Mouse (Mus musculus): Measurements from ENCODE around the gene Uhrf1bp1.
A peak's percentile ranks its signal among the peaks of the same experiment; 100 is the strongest.

Uhrf1bp1 gene

DNA sequence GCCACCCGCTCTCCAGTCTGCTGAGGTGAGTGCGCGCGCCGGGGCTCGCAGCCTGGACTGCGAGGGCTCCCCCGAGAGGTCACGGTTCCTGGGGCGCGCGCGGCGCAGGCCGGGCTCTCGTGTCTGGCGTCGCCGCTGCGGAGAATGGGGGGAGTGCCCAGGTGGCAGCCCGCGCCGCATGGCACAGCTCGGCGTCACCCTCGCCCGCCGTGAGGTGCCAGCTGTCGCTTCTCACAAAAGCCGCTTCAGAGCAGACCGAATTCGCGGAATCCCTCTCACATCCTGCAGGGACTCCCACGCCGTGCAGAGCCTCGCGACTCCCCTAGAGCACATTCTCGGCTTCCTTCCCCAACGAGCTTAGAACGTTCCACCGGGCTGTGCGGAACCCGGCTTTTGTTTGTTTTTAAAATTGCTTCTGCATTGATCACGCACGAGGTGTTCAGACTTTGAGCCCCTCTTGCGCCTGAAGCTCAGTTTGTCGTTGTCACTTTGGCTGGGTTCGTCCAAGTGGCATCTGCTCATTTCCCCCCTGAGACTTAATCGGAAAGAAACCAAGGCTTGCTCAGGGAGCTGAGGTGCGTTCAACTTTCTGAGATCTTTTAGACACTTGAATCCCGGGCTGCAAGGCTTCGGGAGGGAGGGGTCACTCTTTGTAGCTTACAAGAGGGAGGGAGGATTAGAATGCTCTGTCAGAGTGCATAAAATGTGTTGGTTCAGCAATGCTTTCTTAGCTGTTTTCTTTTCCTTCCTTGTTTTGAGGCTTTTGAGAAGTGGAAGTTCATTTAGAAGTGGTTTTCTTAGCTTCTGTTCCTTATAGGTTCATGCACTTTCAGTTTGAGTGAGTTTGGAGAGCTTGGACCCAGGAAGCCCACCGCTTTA is 53.6 kb downstream of the Uhrf1bp1 start, which contains the start of gene Taf11:
Taf11 (minus strand) TSS at position 223 of the 879 bp plus-strand sequence.
- DNase-seq (ENCODE audit: low read depth in 1 of 2, low spot score in 2 of 2) = peak in 1 of 2 experiments; percentile 14

DNA sequence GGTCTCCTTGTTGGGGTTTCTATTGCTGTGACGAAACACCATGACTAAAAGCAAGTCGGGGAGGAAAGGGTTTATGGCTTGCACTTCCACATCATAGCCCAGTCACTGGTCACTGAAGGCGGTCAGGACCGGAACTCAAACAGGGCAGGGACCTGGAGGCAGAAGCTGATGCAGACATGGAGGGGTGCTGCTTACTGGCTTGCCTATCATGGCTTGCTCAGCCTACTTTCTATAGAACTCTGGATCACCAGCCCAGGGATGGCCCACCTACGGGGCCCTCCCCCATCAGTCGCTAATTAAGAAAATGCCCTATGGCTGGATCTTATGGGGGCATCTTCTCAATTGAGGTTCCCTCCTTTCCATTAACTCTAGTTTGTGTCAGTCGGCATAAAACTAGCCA is 55.1 kb downstream of the Uhrf1bp1 start:
- no peak for DNase-seq (ENCODE audit: low read depth in 1 of 2, low spot score in 2 of 2)

DNA sequence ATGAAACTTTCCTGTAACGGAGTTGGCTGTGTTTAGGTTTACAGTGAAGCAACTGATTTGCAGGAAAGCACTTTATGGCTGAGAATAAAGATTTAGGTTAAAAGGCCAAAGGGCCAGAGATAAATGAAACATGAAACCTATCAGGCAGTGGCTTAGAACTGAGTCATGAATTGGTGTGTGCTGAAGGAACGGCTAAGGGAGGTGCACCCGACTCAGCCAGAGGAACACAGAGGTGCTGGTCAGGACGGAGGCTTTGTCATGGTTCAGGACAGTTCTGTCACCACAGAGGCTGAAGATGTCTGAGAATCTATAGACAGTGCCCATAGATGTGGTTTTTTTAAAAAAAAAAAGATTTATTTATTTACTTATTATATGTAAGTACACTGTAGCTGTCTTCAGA is 58.5 kb downstream of the Uhrf1bp1 start:
- DNase-seq (ENCODE audit: low read depth in 1 of 2, low spot score in 2 of 2) = no peak

DNA sequence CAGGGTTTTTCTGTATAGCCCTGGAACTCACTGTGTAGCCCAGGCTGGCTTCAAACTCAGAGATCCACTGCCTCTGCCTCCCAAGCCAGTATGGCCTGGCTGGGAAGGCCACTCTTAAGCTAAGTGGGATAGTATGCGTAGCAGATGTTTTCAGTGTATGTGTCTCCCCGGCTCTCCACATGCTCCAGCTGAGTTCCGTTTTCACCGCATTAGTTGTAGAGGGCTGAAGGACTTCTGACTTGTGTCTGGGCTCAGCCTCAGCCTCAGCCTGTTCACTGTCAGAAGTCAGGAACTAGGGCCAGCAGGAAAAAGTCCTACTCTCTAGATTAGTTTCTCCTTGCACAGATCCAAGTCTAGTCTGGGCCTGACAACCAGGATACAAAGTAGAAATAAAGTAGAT is 60.1 kb downstream of the Uhrf1bp1 start:
- no peak for DNase-seq (ENCODE audit: low read depth in 1 of 2, low spot score in 2 of 2)

DNA sequence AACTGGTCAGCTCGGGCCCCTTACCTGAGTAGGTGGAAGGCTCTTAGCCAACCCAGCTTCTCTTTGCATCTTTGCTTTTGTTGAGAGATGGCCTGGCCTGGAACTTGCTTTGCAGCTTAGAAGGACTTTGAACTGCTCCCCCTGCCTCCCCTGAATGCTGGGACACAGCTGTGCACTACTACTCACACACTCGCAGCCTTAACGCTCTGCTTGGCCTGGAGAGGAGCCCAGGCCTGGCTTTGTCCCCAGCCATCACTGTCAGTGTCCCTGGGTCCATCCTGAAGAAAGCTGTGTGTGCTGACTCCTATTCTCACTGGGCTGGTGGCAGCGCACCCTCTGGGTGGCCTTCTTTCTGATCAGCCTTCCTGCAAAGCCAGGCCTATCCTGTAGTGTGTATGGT is 64.4 kb downstream of the Uhrf1bp1 start:
- no peak for DNase-seq (ENCODE audit: low read depth in 1 of 2, low spot score in 2 of 2)

DNA sequence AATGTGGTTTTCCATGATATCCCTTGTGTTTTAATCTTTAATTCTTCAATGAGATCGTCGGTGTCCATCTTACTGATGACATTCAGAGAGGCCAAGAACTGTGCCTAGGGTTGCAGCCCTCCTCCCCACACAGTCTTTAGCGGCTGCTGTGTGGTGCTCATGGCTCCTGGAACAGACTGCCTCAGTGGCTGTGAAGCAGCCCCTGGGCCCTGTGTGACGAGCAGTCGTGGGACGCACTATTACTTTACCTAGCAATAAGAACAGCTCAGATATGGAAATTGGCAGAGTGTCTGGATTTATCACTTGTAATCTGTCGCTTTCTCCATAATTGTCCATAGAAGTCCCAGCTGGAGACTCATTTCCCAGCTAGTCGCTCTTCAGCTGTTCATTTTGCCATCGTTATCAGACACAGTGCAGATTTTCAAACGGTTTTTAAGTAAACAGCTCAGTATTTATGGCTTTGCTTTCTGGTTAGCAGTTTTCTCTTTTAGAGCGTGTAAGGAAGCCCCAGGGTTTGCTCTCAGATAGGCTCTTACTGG is 66.0 kb downstream of the Uhrf1bp1 start:
- DNase-seq (ENCODE audit: low read depth in 1 of 2, low spot score in 2 of 2) = no peak

DNA sequence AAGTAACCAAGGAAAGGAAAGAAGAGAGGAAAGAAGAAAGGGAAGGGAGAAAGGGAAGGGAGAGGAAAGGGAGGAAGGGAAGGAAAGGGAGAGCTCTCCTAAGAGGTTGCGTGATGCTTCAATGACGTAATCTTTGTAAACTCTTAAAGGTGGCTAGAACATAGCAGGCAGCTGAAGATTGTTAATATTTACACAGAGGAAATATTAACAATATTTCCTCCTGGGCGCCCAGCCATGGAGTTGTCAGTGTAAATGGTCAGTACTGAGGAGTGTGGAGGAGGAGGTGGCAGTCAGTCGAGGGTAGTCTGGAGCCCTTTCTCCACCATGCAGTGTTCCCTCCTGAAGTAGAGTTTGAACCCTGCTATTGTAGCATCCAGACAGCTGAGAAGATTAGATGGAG is 68.8 kb downstream of the Uhrf1bp1 start:
- DNase-seq (ENCODE audit: low read depth in 1 of 2, low spot score in 2 of 2) = no peak

DNA sequence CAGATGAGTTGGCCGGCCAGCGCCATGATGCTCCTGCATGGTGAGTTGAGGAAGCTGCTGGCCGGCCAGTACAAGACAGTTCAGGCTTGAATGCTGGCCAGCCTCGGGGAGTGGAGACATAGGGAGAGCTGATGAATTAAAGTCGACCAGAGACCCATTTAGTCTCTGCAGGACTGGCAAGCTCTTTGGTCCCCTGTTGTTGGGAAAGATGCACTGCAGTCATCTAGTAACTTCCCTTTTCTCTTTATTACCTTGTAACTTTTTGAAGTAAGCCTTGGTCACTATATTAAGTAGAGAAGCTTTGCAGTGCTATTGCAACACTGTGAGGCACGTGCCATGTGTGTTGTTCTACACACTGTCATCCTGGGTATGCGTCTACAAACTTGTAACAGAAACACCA is 69.3 kb downstream of the Uhrf1bp1 start:
- DNase-seq (ENCODE audit: low read depth in 1 of 2, low spot score in 2 of 2) = peak; percentile 22 to 42

DNA sequence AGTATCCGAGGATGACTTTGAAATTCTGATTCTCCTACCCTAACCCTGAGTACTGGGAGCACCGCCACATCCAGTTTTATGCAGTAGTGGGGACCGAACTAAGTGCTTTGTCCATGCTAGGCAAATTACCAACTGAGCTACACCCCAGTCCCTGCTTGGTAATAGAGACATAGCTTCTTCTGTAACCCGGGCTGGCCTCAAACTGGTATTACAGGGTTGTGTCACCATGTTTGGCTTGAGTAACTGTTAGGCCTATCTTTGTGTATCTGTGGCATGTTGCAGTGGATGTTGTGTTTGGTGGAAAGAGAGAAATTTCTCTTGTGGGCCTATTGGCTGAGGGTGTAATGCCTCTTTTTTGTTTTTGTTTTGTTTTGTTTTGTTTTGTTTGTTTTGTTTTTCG is 74.0 kb downstream of the Uhrf1bp1 start:
- no peak for DNase-seq (ENCODE audit: low read depth in 1 of 2, low spot score in 2 of 2)

DNA sequence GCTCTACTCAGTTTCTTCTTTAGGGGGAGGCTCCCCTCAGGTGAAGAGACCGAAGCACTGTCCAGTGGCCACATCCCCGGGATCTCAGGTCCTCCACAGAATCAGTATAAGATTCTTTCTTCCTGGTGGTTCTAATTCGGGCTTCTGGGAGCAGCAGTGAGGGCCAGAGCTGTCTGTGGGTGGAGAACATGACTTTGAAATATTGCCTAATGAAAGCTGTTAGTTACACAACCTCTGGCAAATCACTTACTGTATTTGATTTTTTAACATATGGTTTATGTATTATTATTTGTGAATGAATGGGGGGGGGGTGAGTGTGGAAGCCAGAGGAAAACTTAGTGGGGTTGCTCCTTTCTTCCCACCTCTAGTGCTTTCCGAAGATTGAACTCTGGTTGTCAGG is 75.6 kb downstream of the Uhrf1bp1 start:
- DNase-seq (ENCODE audit: low read depth in 1 of 2, low spot score in 2 of 2) = no peak

DNA sequence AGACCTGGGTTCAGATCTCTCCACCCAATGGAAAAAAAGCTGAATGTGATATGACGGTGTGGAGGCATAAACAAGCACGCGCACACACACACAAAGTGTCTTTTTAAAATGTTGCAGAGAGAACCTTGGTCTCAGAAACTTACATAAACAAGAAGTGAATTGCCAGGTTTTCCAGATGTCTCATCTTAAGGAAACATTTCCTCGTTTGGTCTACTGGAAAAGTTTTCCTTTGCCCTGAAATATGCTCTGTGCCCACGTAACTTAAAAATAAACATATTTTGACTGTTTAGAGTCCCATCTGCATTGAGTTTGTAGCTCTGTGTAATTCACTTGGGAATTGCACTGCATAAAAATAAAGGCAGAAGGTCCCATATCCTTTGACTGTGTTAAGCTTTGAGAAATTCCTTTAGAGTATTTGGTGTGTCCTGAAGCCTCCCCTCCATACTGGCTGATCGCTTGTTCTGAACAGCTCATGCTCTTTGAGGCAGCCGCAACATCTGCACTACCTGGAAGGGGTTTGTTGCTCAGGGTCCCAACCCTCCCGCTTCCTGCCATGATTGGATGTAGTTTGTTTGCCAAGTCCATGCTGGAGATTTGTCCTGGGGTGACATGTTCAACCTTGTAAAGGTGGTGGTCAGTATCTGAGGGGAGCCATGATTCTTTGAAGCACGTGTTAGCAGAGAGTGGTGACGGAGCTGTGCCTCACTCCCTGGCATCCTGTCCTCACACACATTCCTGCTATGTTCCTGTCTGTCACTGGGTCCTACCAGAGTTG is 78.1 kb downstream of the Uhrf1bp1 start:
- no peak for DNase-seq (ENCODE audit: low read depth in 1 of 2, low spot score in 2 of 2)

DNA sequence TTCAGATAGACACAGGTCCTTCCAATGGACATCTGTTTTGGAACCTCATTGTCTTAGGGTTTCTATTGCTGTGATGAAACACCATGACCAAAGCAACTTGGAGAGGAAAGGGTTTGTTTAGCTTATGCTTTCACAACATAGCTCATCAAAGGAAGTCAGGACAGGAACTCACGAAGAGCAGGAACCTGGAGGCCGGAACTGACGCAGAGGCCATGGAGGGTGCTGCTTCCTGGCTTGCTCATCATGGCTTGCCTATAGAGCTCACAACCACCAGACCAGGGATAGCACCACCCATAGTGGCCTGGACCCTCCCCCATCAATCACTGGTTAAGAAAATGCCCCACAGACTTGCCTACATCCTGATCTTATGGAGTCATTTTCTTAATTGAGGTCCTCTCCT is 78.8 kb downstream of the Uhrf1bp1 start:
- DNase-seq (ENCODE audit: low read depth in 1 of 2, low spot score in 2 of 2) = peak; percentile 64 to 67

DNA sequence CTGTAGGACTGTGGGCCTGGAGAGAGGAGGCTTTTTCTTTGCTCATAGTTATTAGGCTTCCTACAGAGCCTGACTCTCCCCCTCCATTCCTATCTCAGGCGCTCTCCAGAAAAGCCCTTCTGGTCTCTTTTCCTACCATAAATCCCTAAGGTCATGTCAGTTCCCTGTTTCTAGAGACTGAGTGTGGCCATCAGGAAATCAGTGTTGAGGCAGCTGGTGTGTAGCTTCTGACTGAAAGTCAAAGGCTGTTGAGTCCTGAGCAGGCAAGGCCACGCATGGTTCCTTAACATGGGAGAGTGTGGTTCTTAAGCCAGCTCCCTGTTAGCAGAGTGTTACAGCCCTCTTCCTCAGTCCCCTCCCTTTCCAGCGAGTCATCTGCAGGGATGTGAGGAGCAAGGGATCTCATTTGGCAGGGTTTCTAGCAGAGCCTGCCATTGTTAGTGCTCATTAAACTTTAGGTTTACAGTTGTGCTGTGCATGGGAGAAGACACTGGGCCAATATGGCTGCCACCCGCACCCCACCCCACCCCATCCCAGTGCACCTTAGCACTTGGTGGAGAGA is 80.9 kb downstream of the Uhrf1bp1 start:
- DNase-seq (ENCODE audit: low read depth in 1 of 2, low spot score in 2 of 2) = no peak

DNA sequence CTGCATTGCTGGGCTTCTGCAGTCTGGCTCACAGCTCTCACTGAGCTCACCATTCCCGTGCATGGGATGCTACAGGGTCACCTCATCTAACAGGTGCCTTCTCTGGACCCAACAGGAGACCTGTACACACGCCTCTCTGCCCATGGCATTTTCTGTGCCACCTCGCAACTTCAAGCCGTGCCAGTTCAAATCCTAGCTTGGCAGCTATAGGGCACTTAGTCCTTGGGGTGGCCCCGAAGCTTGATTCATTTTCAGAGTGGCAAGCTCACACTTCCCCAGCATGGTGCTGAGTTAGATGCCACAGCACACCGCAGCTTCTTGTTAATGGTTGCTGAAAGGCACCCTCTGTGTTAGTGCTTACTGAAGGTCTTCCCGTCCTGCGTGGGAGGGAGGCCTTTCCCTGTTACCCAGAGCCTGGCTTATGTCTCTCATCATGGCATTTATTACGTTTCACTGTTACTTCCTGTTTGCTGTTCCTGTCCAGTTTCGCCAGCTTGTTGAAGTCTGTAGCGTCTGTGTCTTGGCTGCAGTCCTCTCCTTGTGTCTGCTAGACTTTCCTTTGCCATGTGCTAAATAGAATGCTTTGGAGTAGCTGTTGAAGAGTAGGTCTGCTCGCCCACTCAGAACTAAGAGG is 82.0 kb downstream of the Uhrf1bp1 start:
- no peak for DNase-seq (ENCODE audit: low read depth in 1 of 2, low spot score in 2 of 2)

DNA sequence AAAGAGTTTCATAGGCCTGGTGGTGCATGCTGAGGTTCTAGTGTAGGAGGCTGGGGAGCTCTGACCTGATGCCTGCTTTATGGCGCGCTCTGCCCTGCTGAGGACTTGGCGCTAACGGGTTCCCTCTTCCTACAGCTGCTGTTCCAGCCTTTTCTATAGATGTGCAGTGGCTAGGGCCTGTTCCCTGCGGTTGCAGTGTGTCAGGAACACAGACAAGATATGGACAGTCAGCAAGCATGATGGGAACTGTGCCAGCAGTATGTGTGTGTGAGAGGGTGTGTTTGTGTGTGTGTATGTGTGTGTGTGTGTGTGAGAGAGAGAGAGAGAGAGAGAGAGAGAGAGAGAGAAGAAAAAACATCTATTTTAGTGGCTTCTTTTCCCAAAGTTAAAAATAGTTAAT is 82.8 kb downstream of the Uhrf1bp1 start:
- no peak for DNase-seq (ENCODE audit: low read depth in 1 of 2, low spot score in 2 of 2)

DNA sequence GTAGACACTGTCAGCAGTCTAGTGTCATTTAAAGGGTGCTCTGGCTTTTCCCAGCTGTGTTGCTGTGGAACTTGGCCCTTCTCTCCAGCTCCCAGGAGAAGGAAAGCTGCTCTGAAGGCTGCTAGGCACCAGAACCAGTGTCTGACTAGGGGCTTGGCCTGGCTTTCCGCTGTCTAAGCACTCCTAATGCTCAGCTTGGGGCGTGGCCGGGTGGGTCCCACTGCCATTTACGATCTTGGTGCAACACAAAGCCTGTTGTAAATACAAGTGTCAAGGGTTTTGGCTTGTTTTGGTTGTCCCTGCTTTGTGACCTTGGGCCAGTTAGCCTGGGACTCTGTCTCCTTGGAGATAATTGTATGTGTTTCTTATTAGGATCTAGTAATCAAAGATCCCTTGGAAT is 84.1 kb downstream of the Uhrf1bp1 start:
- DNase-seq (ENCODE audit: low read depth in 1 of 2, low spot score in 2 of 2) = no peak

DNA sequence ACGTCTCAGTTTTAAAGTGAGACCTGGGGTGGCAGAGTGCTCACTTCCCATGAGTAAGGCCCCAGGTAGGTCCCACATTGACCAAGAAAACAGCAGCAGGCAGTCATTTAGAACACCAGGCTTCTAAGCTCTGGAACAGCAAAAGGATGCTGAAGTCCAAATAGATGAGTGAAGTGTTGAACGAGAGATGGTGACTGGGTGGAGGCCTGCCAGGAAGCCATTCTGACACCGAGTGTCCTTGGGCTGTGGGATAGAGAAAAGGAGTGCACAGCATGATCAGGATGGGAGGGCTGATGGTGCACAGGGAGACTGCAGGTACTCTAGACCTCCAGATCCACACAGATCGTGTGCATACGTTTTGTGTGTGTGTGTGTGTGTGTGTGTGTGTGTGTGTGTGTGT is 84.9 kb downstream of the Uhrf1bp1 start:
- no peak for DNase-seq (ENCODE audit: low read depth in 1 of 2, low spot score in 2 of 2)

DNA sequence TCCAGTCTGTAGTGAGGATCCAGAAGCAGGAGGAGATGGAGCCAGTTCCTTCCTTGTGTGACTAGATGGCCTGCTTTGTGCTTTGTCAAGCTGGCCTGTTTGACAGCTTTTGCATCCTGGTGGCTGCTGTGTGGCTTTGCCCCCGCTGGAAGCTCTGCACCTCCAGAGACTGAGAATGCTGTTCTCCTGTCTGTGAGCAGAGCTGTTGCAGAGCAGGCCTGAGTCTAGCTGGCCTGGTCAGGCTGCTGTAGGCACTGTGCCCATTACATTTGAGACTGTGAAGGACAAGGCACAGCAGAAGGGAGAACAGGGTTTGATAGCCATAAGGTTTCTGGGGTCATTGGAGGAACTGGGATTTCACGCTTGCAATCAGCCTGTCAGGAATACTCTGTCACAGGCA is 85.5 kb downstream of the Uhrf1bp1 start:
- no peak for DNase-seq (ENCODE audit: low read depth in 1 of 2, low spot score in 2 of 2)

DNA sequence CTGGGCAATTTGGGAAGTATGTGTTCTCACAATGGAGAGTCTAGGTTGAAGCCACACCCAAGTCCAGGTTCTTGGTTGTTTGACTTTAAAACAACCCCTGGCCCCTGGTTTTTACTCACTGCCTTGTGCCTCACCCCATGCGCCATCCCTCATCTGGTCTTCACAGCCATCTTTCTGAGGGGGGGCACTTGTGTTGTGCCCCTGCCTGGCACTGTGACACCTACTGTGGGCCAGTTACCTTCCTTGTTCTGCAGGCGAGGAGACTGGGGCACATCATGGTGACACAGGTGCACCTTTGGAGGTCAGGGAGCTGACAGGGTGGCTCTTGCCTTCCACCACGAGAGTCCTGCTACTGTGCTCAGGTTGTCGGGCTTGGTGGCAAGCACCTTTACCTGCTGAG is 85.9 kb downstream of the Uhrf1bp1 start:
- DNase-seq (ENCODE audit: low read depth in 1 of 2, low spot score in 2 of 2) = no peak

DNA sequence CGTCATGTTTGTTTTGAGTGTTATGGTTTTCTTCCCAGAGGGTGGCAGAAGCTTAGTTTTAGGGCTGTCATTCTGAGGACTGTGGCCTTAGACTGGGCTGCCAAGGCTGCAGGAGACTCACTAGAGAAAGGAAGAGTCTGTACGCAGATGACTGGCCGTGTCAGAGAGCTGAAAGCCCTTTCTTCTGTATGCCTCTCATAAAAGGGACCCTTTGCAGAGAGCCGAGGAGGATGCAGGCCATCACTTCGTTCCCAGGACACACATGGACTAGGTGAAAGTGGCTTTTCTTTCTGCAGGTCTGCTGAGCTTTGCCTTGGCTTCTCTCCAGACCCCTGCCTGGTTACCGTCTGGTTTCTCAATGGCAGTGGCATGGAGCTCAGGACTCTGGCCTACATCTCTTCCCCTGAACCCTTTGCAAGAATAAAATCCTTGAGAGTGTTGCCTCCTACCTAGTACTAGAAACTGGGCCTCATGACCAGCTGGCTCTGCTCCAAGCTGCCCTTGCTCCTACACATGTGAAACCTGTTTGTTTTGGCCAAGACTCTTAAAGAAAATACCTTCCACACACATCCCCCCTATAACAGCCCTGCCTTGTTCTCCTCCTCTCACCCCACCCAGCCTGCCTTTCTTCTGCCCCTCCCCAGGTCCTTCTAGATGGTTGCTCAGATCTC is 89.4 kb downstream of the Uhrf1bp1 start:
- no peak for DNase-seq (ENCODE audit: low read depth in 1 of 2, low spot score in 2 of 2)

DNA sequence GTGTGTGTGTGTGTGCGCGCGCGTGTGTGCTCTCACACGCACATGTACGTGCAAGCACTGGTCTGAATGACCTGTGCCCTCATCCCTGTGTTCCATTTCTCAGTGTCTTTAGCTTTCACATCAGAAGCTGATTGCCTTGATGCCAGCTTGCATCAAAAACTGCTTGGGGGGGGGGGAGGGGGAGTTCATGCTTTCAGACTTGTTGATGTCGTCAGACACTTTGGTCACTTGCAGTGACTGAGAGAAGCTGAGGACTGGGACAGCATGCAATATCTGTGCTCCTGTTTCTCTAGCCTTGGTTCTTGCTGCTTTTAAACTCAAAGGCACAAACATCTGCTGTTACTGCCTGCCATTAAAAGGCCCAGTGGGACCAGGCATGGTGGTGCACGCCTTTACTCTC is 90.1 kb downstream of the Uhrf1bp1 start:
- no peak for DNase-seq (ENCODE audit: low read depth in 1 of 2, low spot score in 2 of 2)

All from monocyte, adult 2 months (primary cell).